Mouse (Mus musculus) induced T-regulatory cell, adult 2 months (primary cell): ENCODE data around the gene Gm10135.

ENCODE experiments used
- DNase-seq: peaks from one replicate; pipeline ENCODE4 v3.0.0-alpha.2; 2012; ENCODE audit warnings: low read depth

Gene Gm10135

DNA sequence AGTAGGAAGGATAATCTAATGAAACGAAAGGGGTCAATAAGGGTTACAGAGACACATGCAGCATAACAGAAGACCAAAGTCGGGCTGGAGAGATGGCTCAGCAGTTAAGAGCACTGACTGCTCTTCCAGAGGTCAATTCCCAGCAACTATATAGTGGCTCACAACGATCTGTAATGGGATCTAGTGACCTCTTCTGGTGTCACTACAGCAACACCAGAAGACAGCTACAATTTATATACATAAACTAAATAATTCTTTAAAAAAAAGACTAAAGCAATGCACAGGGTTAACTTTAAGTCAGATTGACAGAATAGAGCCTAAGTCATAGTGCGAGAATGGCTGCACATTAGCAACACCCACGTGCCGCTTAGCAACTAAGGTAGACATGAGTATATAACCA, 14.4 kb downstream of the Gm10135 start:
- no peak for DNase-seq

DNA sequence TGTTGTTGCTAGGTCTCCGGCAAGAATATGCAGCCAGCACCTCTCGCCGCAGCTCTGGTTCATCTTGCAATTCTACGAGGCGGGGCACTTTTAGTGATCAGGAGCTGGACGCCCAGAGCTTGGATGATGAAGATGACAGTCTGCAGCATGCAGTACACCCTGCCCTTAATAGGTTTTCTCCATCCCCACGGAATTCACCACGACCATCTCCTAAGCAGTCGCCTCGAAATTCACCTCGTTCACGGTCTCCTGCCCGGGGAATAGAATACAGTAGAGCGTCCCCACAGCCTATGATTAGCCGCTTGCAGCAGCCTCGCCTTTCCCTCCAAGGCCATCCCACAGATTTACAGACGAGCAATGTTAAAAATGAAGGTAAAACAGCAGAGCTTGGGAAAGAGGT, 17.2 kb downstream of the Gm10135 start:
- no peak for DNase-seq

DNA sequence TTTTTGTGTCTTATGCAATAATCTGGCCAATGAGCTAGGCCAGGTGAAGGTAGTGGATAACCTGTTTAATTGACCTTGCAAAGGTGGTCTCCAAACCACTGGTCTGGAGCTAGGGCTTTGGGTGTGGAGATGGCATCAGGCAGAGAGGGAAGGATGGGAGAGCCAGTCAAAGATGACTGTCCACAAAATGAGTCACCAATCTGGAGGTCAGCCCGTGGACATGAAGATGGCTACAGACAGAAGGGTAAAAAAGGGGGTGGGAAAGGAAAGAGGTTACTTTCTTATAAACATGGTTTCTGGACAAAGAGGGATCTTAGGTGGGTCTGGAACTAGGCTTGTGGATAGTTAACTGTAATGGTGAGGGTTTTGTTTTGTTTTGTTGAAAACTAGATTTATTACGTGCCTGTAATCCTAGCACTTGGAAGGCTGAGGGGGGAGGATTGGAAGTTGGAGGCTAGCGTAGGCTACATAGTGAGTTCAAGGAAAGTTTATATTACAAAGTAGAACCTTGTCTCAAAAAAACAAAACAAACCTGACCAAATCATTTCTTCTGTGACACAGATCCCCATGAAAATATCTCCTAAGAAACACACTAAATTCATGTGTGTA, 20.4 kb downstream of the Gm10135 start:
- no peak for DNase-seq

DNA sequence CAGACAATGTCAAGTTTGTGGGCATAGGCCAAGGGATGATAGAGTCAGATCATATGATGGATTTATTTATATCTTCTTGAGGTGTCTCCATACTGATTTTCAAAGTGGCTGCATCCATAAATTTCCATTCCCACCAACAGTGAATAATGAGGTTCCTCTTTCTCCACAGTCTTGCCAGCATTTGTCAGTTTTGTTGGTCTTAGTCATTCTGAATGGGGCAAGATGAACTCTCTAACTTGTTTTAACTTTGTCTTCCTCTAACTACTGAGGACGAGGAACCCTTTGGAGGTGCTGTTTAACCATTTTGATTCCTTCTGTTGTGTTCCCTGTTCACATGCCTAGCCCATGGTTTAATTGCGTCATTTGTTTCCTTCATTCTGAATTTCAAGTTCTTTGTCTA, 24.2 kb downstream of the Gm10135 start:
- DNase-seq: no peak

DNA sequence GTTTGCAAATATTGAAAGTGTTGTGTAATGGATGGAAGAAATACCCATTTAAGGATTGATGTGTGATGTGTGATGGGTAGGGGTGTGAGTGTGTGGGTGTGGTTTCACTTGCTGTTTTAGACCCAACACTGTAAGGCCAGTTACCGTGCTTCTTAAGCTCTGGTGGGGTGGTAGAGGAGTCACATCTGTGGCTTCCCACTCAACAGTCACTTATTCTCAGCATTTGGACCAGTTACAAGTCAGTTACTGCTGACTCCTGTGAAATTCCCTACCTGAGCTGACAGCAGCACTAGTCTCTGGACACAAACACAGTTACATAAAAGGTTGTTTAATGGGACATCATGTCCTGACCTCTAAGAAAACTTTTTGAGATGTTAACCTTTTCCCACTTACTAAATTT, 26.4 kb downstream of the Gm10135 start:
- DNase-seq: peak; percentile 20

DNA sequence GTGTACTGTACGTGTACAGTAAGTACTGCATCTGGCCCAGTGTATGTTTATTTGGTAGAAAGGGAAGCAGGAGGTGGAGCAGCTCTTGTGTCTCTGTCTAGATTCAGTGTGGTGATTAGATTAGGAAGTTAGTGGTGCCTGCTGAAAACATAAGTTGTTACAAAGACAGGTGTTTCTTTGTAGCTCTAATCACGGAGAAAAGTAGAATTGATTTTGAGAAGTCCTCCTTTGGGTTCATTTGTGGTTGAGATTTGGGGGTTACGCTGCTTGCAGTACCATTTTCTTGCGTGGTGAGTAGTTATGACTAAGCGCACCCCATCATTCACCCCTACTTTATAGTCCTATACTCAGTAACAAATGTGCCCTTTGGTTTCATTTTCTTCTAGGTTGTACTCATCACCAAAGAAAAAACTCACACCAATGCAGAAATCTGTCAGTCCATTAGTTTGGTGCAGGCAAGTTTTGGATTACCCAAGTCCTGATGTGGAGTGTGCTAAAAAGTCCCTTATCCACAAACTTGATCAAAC, 33.5 kb downstream of the Gm10135 start:
- peak; percentile 76 for DNase-seq

DNA sequence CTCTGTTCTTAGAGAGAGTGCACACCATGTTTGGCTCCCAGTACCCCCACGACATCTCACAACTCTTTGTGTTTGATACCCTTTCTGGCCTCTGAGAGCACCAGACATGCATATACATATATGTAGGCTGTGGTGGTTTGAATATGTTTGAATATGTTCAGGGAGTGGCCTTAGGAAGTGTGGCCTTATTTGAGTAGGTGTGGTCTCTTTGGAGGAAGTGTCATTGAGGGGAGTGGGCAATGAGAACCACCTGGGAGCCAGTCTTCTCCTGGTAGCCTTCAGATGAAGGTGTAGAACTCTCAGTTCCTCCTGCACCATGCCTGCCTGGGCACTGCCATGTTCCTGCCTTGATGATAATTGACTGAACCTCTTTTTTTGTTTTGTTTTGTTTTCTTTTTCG, 35.2 kb downstream of the Gm10135 start:
- peak; percentile 16 for DNase-seq

DNA sequence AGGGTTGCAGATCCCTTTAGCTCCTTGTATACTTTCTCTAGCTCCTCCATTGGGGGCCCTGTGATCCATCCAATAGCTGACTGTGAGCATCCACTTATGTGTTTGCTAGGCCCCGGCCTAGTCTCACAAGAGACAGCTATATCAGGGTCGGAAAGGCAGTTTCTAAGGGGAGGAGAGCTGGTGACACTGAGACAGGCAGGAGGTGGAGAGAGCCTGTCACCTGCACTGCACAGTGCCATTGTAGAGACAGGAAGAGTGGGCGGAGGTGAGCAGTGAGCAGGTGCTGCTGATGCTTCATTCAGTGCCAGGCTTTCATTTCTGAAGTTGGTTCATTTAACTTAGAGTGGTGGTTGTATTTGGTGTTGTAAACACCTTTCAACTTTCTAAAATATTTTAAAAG, 36.1 kb downstream of the Gm10135 start:
- peak; percentile 72 for DNase-seq

DNA sequence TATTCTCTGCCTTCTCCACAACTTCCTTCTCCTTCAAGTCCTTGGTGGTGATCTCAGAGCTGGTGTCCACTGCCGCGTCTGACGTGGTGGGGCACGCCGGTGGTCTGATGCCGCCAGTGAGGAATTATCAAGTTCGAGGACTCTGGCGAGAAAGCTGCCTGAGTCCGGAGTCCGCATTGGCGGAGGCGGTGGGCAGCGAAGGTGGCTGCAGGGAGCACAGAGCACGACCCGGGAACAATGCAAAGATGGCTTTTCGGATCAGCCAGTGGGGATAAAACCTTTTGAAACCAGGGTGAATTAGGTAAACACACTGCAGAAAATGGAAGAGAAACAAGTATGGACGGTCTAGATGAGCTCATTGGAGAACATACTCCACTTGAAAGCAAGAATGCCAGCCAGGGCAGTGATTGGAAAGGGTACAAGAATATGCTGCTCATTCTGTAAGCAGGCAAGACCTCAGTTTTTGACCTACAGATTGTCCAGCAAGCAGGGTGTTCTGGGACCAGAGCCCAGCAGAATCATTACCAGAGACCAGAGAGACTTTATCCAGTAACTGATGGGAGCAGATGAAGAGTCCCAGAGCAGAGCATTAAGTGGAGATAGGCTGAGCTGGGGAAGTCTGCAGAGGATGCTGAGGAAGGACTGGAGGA, 41.4 kb downstream of the Gm10135 start:
- no peak for DNase-seq

DNA sequence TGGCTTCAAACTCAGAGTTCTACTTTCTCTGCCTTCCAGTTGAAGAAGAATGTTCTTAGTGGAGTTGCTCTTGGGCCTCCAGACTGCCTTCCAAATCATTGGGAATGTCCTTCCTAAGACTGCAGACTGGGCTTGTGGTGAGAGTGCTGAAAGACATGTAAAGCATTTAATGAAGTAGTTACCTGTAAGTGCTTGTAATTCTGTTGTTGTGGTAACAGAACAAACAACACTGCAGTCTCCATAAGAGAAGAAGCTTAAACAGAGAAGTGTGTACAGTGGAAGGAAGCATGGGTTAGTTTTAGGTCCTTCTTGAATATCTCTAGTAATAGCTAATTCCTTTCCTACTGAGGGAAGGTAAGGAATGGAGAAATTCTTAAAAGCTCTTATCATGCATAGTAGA, 47.4 kb downstream of the Gm10135 start:
- no peak for DNase-seq

DNA sequence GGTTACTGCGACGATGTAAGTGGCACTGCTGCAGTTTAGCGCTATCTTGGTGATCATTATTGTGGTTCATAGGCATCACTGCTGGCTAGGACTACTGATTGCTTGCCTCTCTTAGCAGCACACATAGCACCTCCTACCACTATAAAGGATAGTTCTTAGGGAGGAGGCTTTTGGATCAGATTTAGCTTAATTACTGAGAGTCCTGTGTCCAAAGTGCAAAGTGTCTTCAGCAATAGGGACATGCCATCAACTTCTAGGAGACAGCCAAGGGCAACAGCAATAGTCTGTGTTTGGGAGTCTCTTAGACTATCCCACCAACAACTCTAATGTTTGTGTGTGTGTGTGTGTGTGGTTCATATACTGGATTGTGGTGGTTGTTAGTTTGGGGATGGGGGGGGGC, 51.7 kb downstream of the Gm10135 start:
- DNase-seq: no peak

DNA sequence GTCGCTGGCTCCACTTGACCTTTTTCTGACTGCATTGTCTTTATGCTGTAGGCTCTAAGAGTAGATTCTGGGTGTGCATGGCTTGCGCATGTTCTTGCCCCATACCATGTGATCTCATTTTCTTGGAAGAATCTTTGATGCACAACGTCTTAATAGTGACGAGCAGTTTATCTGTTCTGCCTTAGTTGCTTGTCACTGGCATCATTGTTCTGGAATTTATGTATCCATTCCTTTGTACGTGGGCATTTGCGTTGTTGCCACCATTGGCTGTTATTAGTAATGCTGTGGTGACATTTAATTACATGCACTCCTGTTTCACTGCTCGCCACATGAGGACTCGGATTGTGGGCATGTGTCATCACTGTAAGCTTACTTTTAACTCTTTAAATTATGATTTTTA, 53.3 kb downstream of the Gm10135 start:
- no peak for DNase-seq

DNA sequence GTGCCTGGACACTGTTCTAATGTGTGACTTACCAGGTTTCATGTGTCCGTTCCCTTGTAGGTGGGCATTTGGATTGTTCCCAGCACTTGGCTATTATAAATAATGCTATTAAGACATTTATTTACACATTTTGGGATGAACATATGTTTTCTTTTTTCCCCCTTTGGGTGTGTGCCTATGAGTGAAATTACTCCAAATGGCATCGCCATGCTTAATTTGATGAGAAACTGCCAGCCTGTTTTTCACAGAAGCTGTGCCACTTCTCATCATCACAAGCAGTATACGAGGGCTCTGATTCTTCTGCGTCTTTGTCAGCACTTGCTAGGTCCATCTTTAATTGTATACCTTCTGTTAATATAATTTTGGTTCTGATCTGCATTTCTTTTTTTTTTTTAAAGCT, 54.1 kb downstream of the Gm10135 start:
- no peak for DNase-seq

DNA sequence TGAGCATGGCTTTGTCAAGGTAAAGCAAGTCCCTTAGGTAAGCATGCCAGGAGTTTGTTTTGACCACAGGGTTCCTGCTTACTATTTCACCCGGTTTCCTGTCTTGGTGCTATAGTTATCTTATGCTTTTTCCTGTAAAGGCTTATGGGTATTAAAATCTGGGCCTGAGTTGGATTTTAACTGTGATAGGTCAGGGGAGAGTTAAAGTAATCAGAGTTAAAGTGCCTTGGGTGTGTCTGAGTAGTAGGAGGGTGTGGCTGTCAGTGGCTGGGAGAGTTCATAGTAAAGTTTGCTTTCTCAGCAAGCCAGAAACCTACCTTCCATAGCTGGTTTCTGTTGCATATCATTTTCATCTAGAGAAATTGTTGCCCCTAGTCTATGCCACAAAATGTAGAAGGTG, 57.7 kb downstream of the Gm10135 start:
- peak; percentile 71 for DNase-seq

DNA sequence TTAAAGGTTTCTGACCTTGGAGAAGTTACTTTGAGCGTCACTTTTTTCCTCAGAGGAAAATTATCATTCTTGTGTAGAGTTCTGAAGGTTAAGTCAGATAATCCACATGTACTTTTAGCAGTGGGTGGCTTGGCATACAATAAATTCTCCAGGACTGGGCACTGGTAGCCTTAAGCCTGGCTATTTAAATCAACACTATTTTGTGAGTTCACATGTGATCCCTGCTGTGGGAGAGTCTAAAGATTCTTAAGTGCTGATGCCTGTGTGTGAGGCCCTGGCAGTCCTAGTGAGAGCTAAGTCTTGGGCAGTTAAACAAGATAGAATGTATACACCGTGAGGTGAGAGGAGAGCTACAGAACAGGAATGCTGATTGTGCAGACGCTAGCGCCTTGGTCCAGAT, 58.5 kb downstream of the Gm10135 start:
- peak; percentile 31 for DNase-seq
